Mouse (Mus musculus): Measurements from ENCODE around the gene Acss1. TPM values are rescaled to one million over a fixed set of nuclear protein-coding genes. Genes with fewer than 3 reads are reported as not detected.
A peak's percentile ranks its signal among the peaks of the same experiment; 100 is the strongest.

Gene Acss1
- total RNA-seq, 2 experiments from 2014 or later = 17.1 to 17.5 TPM

DNA sequence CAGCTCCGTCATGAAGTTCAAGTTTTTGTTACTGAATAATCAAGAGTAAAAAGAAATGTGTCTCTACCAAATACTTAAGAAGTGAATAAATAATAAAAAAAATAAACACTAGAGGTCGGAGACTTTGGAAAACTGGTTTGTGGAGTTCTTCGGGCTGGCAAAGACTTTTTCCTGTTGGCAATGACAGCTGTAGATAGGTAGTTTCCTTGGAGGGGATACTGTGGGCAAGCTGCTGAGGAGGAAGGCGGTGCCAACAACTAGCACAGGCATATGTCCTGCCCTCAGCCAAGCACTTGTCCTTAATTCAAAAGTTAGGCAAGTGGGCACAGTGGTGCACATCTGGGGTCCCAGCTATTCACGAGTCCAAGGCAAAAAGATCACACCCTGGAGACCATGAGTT is 656 bp upstream of the Acss1 start:
- no peak for DNase-seq (ENCODE audit: low spot score in 2 of 2)
- intact Hi-C loops (cut with DNase I) = no loop called here

DNA sequence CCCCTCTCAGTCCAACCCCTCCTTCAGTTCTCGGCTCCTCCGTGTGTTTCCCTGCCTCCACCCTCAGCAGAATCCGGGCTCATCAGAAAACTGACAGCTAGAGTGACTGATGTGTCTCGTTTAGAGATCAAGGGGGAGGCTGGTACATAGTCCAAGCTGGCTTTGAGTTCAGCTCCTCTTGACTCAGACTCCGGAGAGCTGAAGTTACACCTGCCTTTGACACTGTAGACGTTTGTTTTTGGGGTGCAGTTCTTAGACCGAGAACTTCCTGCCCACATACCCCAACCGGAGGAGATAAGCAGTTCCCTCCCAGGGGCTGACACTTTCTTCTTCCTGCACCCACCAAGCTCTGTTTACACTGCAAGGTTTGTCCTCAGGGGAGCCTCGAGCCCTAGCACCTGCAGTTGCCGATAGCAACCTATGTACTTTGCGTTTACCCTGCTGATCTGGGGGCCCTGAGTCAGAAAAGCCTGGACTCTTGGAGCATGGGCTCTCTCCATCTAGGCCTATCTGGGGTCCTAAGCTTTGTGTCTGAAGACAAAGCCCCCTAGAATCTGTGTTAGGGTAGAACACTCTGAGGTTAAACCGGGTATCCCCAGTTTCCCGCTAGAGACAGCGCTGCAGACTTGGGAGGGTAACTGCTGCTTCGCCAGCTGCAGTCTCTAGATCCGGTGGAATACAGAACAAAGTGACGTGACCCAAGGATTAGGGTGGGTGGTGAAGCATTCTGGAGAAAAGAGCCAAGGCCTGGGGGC is 1.1 kb downstream of the Acss1 start:
- intact Hi-C loops (cut with DNase I) = no loop called here
- DNase-seq (ENCODE audit: low spot score in 2 of 2) = no peak

DNA sequence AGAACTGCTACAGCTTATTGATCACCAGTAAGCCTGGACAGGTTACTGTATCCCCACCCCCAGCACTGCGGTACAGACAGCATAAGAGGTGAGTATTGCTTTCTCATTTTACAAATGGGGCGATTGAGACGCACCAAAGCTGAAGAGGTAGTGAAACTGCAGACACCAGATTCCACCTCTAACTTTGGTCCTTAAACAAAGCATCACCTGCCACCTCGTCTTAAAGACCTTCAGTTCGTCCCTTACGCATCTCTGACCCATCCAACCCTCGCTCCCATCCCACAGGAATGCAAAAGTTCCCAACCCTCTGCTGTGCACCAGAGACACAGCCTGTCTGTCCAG is 1.6 kb downstream of the Acss1 start:
- intact Hi-C loops (cut with DNase I) = no loop called here
- no peak for DNase-seq (ENCODE audit: low spot score in 2 of 2)

DNA sequence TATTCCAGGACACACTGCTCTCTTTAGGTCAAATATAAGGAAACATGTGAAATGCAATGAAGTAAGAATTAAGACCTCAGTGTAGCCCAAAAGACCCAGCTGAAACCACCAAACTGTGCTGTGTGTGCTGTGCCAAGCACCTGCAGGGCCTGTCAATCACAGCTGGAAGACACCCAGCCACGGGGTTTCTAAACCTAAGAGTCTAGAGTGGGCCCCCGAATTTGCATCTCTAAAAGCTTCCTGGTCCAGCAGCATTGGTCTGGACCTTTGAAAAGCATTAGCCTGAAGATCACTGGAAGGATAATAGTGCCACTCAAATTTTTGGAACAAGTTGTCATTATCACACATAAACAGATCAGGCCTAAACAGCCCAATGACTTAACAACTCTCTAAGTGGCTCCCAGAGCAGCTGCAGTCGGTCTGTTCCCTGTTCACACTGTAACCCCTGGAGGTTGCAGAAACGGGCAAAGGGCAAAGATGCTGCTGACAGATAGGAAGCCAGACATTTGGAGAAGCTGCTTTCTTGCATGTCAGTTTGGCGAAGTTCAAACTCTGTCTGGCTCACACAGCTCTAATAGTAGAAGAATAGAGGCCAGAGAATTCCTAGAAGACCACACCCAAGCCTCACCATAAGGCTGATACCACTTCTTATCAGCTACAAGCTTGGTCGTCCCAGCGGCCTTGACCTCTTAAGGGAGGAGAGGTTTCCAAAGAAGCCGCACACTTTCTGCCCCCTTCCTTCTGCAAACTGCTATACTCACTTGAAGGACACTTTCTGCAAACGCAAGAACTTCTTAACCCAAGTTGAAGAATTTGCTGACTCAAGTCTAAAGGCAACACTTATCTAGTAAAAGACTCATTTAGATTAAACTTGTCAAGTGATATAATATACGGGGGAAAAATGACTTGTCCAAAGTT is 2.5 kb downstream of the Acss1 start:
- no peak for DNase-seq (ENCODE audit: low spot score in 2 of 2)
- intact Hi-C loops (cut with DNase I) = no loop called here

DNA sequence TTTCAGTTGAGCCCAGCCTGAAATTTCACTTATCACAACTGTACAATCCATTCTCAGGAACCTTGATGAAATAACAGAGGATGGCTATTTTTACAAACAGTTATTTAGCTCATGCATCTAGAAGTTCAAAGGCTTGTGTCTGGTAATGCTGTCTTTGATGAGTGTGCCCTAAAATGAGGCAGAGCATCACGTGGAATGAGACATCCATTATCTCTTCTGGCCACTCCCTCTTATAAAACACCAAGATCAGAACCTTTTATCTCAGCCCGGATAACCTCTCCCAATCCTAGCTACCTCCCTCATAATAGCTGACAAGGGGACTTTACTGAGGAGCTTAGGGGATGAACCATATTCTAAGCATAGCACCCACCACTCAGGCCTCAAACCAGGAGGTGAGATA is 3.3 kb downstream of the Acss1 start:
- DNase-seq (ENCODE audit: low spot score in 2 of 2) = no peak
- intact Hi-C loops (cut with DNase I) = no loop called here

DNA sequence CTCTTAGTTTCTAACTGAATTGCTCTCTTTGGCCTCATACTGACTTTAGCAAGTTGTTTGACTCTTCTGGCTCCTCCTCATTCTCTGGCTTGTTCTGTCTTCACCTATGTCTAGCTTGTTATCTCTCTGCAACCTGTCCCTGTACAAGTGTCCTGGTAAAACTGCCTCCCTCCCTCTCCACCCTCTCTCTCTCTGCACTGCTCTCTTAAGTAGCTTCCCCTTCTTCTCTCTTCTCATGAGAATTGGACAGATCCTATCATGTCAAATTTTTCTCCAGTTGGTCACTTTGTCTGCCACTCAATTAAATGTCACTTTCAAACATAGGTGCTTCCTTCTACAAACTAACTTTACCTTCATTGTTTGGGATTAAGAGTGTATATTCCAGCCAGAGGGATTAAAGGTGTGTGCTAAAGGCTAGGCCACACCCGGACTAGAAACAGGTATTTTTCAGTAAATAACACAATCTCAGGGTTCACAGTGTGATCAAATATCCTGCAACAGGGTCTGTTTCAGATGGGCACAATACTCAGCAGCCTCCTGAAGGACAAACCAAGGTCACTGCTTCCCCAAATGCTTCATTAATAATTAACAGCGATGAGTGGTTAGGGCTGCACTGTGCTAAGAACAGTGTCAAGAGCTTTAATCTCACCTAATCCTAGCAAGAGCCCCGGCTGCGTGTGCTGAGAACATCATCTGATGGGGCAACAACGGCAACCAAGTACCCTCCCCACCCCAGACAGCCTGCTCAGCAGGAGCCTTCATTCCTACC is 4.0 kb downstream of the Acss1 start:
- intact Hi-C loops (cut with DNase I) = no loop called here
- DNase-seq (ENCODE audit: low spot score in 2 of 2) = no peak

DNA sequence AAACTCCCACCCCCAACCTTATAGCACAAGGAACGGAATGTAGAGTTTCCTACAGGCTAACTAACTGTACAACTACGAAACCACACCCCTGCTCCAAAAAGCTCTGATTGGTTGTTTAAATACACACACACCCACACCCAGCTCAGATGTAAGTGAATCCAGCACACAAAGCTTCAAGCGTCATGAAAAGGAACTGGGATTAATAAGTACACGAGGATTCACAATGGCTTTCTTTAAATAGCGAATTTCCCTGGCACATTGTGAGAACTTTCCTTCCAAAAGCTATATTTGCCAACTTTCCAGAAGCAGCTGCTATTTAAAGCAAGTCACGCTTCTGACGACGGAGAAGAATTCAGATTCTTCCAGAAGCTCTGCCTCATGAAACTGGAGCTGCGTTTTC is 5.0 kb downstream of the Acss1 start:
- intact Hi-C loops (cut with DNase I) = no loop called here
- DNase-seq (ENCODE audit: low spot score in 2 of 2) = peak; percentile 66 to 89

DNA sequence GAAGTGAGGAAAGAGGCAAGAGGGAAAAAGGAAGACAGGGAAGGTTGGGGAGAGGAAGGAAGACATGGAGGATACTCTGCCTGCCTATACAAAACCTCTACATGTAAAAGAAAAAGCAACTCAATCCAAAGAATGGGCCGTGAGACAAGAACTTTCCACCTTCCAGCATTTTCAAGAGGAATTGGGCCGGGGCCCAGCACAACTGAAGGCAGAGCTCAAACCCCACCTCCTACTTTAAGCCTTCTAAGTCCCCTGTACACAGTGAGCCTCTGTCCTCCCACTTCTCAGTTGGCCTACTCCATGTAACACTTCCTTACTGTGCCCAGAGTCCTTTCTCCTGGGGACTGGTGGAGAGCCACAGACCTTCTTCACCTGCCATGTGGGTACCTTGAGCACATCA is 6.3 kb downstream of the Acss1 start:
- intact Hi-C loops (cut with DNase I) = no loop called here
- no peak for DNase-seq (ENCODE audit: low spot score in 2 of 2)

DNA sequence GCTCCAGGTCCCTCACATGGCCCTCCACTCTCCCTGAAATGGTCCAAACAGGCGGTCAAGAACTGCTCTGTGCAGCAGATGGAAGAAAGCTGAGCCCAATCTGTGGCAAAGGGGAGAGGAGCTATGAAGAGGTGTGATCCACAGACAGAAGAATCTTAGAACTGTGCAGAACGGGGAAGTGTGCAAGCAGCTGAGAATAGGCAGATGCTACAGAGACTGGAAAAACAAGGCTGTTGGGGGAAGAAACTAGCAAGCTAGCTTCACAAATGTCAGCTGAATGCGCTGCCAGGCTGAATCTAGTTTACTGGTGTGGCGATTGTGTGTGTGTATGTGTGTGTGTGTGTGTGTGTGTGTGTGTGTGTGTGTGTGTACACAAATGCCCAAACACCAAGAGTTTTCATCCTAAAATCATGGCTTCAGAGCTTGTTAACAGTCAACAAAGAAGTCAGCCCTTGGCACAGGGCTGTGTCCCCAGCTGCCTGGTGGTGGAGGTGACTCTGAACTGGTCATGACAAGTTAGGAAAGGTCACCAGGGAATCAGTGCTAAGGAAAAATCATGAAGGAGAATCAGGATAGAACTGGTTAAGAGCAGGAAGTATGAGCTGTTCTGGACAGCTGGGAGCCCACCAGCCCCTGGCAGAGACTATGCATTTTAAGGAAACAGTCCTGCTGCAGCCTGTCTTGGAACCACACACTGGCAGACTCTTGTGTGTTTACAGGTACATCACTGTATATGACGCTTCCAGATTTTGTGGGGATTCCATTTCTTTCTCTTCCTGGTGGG is 7.4 kb downstream of the Acss1 start:
- intact Hi-C loops (cut with DNase I) = no loop called here
- DNase-seq (ENCODE audit: low spot score in 2 of 2) = peak in 1 of 2 experiments; percentile 64

DNA sequence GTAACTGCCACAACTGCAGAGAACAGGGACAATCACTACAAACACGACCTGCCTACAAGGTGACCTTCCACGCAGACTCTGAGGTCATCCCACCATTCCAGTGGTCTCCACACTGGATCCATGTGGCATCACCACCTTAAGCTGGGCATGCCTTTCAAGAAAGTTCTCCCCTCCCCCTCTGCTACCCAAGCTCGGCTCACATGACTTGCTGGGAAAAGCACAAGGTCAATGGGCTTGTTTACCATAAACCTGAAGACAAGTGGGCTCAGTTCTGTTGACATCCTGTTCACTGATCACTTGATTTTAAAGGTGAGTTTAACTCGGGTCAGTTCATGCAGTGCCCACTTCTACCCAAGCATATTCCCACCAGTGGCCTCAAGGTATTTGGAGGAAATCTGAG is 8.3 kb downstream of the Acss1 start:
- DNase-seq (ENCODE audit: low spot score in 2 of 2) = no peak
- intact Hi-C loops (cut with DNase I) = no loop called here

DNA sequence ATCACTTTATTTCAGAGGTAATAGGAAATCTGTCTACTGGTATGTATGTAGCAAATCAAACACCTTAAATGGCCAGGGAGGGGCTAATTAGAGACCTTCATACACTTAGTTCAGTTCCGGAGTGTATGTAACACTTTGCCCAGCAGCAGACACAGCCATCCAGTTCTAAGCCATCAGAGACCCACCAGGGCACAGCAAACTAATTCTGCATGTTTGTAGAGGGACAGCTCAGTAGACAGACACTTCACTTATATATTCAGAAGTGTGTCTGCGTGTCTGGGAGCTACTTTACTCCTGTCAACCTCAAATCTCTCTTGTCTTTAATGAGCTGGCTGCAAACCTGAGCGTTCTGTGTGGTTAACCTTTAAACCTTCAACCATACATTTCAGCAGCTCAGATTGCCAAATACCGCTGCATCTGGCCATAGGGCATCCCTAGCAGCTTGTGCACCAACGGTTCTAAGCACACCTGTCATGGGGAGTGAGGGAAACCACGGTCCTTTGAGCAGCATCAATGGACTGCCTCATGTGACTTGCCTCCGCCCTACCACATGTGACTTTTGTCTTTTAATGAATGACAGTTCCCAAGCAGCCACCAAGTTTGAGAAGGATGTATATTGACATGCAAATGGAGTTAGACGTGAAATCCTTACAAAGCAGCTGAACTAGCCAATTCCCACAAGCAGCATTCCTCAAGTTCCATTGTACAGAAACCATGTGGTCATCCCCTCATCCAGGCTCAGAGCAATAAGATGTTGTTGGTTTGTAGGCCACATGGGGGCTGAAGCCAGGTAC is 11.1 kb downstream of the Acss1 start:
- intact Hi-C loops (cut with DNase I) = no loop called here
- DNase-seq (ENCODE audit: low spot score in 2 of 2) = no peak

DNA sequence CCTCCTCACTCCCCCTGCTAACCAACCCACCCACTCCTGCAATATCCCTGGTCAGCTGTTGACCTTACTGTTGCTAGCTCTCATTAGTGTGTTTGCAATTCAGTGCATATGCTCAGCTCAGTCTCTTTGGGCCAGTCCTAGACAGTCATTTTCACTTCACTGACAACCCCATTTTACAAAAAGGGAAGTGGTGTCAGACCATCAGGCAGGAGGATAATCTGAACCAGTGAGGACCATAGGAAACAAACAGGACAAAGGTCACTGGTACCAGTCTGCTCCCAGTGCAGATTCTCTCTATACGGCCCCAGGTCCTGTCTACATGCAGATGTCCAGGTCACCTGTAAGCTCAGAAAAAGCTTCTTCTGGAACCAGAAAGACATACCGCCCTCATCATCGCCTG is 12.2 kb downstream of the Acss1 start:
- DNase-seq (ENCODE audit: low spot score in 2 of 2) = no peak
- intact Hi-C loops (cut with DNase I) = no loop called here

DNA sequence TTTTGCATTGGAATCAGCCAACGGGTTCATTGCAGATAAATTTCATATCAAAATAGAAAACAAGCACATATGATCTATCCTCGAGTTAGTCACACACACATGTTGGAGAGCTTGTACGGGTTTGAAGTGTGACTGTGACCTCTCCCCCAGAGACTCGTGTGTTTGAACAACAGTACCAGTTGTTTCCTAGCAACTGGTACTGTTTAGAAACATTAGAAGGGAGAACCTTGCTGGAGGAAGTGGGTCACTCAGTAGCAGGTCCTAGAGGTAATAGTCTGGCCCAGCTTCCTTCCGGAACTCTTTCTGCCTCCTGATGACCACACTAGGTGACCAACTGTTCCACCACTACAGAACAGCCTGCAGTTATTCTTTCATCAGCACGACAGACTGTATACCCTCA is 13.0 kb downstream of the Acss1 start:
- no peak for DNase-seq (ENCODE audit: low spot score in 2 of 2)
- intact Hi-C loops (cut with DNase I) = no loop called here

DNA sequence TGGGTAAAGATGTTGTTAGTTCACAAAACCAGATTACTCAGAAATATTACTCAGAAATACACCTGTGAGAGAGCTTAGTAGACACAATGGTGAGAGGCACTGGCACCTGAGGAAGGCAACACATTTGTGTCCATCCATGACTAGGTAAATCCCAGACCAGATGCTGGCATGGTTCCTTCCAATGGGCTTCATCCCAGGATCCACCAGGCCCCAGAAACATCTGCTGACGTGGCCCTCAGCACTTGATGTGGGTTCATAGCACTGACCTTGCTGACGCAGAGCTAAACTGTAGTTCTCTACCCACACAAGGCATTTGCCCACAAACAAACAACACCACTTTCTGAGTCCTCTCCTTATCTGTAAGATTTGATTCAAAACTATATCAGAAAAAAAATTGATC is 13.5 kb downstream of the Acss1 start:
- intact Hi-C loops (cut with DNase I) = no loop called here
- DNase-seq (ENCODE audit: low spot score in 2 of 2) = no peak

DNA sequence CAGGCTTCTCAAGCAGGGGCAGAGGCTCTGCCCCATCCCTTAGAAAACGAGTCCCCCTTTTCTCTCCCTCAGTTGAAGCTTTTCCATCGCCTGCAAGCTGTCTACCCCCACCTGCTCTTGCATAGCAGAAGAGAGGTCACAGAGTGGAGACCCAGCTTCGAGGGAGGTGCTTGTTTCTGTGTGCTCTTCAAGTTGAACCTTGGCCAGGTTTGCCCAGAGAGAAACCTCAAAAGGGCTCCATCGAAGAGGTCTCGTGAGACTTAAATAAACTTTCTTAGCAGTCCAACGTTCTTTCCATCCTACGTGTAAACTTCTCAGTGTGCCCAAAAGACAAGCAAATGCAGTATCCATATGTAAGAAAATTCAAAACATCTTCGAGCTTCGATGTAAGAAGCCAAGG is 16.9 kb downstream of the Acss1 start:
- intact Hi-C loops (cut with DNase I) = no loop called here
- no peak for DNase-seq (ENCODE audit: low spot score in 2 of 2)

DNA sequence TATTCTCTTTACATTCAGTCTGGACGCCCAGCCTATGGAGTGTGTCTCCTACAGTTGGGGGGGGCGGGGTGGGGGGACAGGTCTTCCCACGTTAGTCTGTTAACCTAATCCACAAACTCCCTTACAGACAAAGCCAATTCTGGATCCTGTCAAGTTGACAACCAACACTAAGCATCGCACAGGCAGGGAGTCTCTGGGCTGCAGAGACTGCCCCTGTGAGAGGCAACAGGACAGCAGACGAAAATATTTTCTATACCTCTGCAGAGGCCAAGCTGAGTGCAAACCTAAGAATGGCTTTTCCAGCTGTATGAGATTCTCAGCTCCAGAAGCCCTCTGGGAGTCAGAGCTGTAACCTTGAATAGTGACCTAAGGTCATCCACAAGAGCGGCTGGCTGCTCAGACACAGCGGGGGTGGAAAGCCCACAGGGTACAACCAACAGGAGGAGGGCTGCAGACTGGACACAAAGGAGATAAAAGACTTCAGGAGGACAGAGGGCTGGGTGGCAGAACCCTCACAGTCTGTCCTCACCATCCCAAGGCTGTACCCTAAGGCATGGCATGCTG is 17.7 kb downstream of the Acss1 start:
- intact Hi-C loops (cut with DNase I) = no loop called here
- no peak for DNase-seq (ENCODE audit: low spot score in 2 of 2)

DNA sequence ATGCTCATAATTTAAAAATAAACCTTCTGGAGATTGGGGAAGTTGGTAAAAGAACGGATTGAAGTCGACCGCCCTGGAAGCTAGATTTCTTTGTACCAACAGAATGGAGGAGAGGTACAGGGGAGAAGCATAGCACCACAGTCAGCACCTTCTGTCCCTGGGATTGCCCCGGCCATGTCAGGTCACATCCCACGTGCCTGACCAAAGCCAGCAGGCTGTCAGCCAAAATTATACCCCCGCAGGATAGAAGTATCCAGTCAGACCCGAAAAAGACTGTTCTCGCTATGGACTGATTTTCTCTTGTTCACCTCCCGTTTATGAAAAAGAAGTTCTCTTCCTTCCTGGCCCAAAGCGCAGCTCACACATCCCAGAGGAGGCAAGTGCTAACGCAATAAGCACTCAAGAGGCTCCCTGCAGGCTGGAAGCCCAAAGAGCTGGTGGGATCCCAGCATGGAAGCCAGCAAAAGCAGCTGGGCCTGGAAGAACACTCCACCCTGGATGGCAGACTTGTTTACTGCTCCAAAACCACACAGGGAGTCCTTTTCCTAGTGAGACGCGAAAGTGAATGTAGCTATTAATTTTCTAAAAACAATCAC is 19.9 kb downstream of the Acss1 start:
- no peak for DNase-seq (ENCODE audit: low spot score in 2 of 2)
- intact Hi-C loops (cut with DNase I) = no loop called here

DNA sequence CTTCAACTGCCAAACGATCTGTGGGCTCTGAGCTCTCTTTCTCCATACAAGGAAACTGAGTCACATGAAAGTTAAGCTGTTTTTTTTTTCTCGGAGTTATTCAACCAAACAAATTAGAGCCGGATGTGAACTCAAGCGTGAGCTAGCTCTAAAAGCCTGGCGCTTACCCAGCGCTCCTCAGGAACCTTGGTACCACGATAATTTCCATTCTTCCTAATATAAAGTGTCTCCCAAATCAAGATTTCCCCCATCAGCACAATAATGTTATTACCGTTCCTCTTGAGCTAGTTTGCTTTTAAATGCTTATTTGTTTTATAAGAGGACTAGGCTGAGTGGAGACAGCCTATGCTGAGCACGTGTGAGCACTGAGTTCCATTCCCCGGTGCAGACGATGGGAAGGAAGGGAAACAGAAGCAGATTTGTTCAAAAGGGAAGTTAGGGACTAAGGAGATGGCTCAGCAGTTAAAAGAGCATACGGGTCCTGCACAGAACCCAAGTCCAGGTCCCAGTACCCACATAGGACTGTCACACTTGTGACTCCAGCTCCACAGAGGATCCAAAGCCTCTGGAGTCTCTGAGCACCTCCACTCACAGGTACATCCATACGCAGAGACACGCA is 20.5 kb downstream of the Acss1 start:
- intact Hi-C loops (cut with DNase I) = no loop called here
- DNase-seq (ENCODE audit: low spot score in 2 of 2) = no peak

All from left cerebral cortex, postnatal 14 days (tissue).